Mouse (Mus musculus) bone marrow, adult 2 months (tissue): ENCODE measurements around the gene Nit1. TPM values are rescaled to one million over a fixed set of nuclear protein-coding genes. Genes with fewer than 3 reads are reported as not detected.

ENCODE experiments used
- H3K27ac ChIP-seq: fragments of 200-500 bp; 2 replicates; pipeline ENCODE4 v1.5.1; 2012; ENCODE audit warnings: low read depth, mild to moderate bottlenecking, control low read depth, inconsistent platforms, low read length; ENCODE audit not compliant: control insufficient read depth, poor library complexity, insufficient read depth
- H3K4me1 ChIP-seq: fragments of 200-500 bp; 2 replicates; pipeline ENCODE4 v1.6.1; 2011; ENCODE audit warnings: low read length; ENCODE audit not compliant: control insufficient read depth, insufficient read depth
- H3K4me3 ChIP-seq: fragments of 200-500 bp; replicated peaks from 2 replicates; pipeline ENCODE3; 2011; ENCODE audit warnings: mild to moderate bottlenecking, low read depth, low read length, control low read depth; ENCODE audit not compliant: control insufficient read depth
- CTCF ChIP-seq: fragments of 200-500 bp; IDR thresholded peaks from 2 replicates; pipeline ENCODE4 v1.5.1; 2011; ENCODE audit warnings: low read length, control low read depth; ENCODE audit not compliant: control insufficient read depth, insufficient read depth
- POLR2A ChIP-seq: fragments of 200-500 bp; IDR thresholded peaks from 2 replicates; pipeline ENCODE4 v1.6.1; 2011; ENCODE audit warnings: low read depth, mild to moderate bottlenecking, control low read depth, low read length, borderline replicate concordance; ENCODE audit not compliant: control insufficient read depth
- WGBS: fragments of 180-500 bp; shearing (Covaris S2); methylation state at CpG from one replicate; pipeline ENCODE4 v1.1.7; 2018; 5-methylcytosine and 5-hydroxymethylcytosine counted together
- polyA plus RNA-seq: library from polyadenylated mRNA; stranded (reverse); fragments of >200 nt; gene quantifications from 2 replicates; pipeline ENCODE4 v1.2.4, GENCODE M21; 2011; ENCODE audit warnings: low replicate concordance; ENCODE audit not compliant: missing spikeins, insufficient read depth, insufficient read length

Nit1 gene
- polyA plus RNA-seq, 1 experiment, result 18.8 TPM

GRCm38 (mm10) chr1:171360253-171360652, 14.8 kb upstream of the Nit1 start:
- 0 out of 2 replicates have a peak, but pooled peaks have one; percentile 13 for TF ChIP-seq POLR2A
- no peak for TF ChIP-seq CTCF
- H3K4me3 ChIP-seq, result peak overlapping the region; percentile 77
- no peaks in the 10 kb centered on the region; the same call in 1 of the 2 replicates for H3K4me1 ChIP-seq
- no peak overlapping the region for H3K27ac ChIP-seq
- 15% methylated on average over 26 of the region's 26 CpGs for WGBS

GRCm38 (mm10) chr1:171358421-171358820, 13.0 kb upstream of the Nit1 start:
- H3K27ac ChIP-seq, result no peak overlapping the region
- no peak overlapping the region for H3K4me3 ChIP-seq
- TF ChIP-seq POLR2A (no peak), CTCF (0 out of 2 replicates have a peak, but pooled peaks have one; percentile 11)
- H3K4me1 ChIP-seq, result no peaks in the 10 kb centered on the region; the same call in 1 of the 2 replicates
- 59% methylated on average over 4 of the region's 4 CpGs for WGBS

GRCm38 (mm10) chr1:171356814-171357213, 11.4 kb upstream of the Nit1 start:
- Histone ChIP-seq H3K4me1 (no peaks in the 10 kb centered on the region; the same call in 1 of the 2 replicates), H3K4me3 (no peak overlapping the region), H3K27ac (no peak overlapping the region)
- 80% methylated on average over 2 of the region's 2 CpGs for WGBS
- TF ChIP-seq CTCF (no peak), POLR2A (no peak)

- Histone ChIP-seq H3K27ac (no peak overlapping the region), H3K4me1 (no peaks in the 10 kb centered on the region; the same call in 1 of the 2 replicates), H3K4me3 (no peak overlapping the region)
- TF ChIP-seq POLR2A (no peak), CTCF (peak; percentile 77)
- WGBS, result 69% methylated on average over 5 of the region's 5 CpGs
Observed at GRCm38 (mm10) chr1:171355812-171356340, 10.4 kb upstream of the Nit1 start.

- 77% methylated on average over 2 of the region's 2 CpGs for WGBS
- TF ChIP-seq CTCF (no peak), POLR2A (no peak)
- H3K4me3 ChIP-seq, result no peak overlapping the region
Observed at GRCm38 (mm10) chr1:171349210-171349609, 3.8 kb upstream of the Nit1 start.

GRCm38 (mm10) chr1:171348665-171349064, 3.2 kb upstream of the Nit1 start:
- H3K27ac ChIP-seq, result no peak overlapping the region
- no peak overlapping the region for H3K4me3 ChIP-seq
- no peaks in the 10 kb centered on the region; the same call in 1 of the 2 replicates for H3K4me1 ChIP-seq
- TF ChIP-seq POLR2A (no peak), CTCF (no peak)
- 90% methylated on average over 3 of the region's 3 CpGs for WGBS

More at GRCm38 (mm10) chr1:171349210-171349609, 3.8 kb upstream of the Nit1 start:
- no peaks in the 10 kb centered on the region; the same call in 1 of the 2 replicates for H3K4me1 ChIP-seq
- no peak overlapping the region for H3K27ac ChIP-seq

GRCm38 (mm10) chr1:171346095-171346450, 627 bp upstream of the Nit1 start:
- Histone ChIP-seq H3K4me3 (peak overlapping the region; percentile 80), H3K4me1 (no peaks in the 10 kb centered on the region; the same call in 1 of the 2 replicates), H3K27ac (no peak overlapping the region)
- WGBS, result 1% methylated on average over 14 of the region's 14 CpGs
- TF ChIP-seq POLR2A (no peak), CTCF (no peak)

GRCm38 (mm10) chr1:171344715-171345114, 731 bp downstream of the Nit1 start:
- TF ChIP-seq POLR2A (no peak), CTCF (no peak)
- peak overlapping the region; percentile 20 for H3K4me3 ChIP-seq
- no peaks in the 10 kb centered on the region; the same call in 1 of the 2 replicates for H3K4me1 ChIP-seq
- 68% methylated on average over 9 of the region's 9 CpGs for WGBS
- no peak overlapping the region for H3K27ac ChIP-seq
